Mouse (Mus musculus): ENCODE results near the gene Cnn2. TPM values are rescaled to one million over a fixed set of nuclear protein-coding genes. Genes with fewer than 3 reads are reported as not detected.

Cnn2 gene
- total RNA-seq, 1 experiment, result 159 TPM

DNA sequence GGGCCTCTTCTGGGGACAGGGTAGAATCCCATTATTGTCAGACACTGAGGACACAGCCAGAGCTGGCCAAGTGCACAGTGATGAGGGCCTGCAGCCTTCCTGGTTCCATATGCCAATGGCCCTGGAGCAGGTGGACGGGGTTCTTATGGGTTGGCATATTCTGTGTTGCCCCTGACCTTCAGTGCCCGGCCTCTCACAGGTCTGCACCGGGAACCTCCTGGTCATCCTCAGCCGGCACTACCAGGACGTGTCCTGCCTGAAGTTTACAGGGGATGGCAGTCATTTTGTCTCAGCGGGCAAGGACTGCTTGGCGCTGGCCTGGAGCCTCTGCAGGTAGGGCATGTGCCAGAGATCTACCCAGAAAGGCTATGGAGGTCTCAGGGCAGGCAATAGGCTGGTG lies 23.7 kb upstream of the Cnn2 start:
- Histone ChIP-seq H3K4me1 (ENCODE audit: control insufficient read depth in 2 of 2, insufficient read depth in 2 of 2, low read length in 2 of 2, poor library complexity in 1 of 2) (peaks cover 2 to 6% of the 10 kb centered on the region in 2 experiments; a peak in 1 of 4 replicates), H3K9ac (ENCODE audit: insufficient read depth, low read depth, low read length, poor library complexity, severe bottlenecking) (no peak overlapping the region), H3K36me3 (ENCODE audit: control insufficient read depth, insufficient read depth, low read length, poor library complexity, severe bottlenecking) (peaks cover 69% of the 10 kb centered on the region), H3K27ac (ENCODE audit: insufficient read depth, low read depth, low read length, poor library complexity, severe bottlenecking) (no peak overlapping the region), H3K4me3 (ENCODE audit: insufficient read depth in 1 of 2, low read depth in 1 of 2, low read length in 2 of 2, poor library complexity in 1 of 2, severe bottlenecking in 1 of 2) (no peak overlapping the region), H3K9me3 (ENCODE audit: control insufficient read depth, insufficient read depth, low read depth, low read length) (no peaks in the 10 kb centered on the region)
- DNase-seq (ENCODE audit: low read depth, low spot score), result no peak
- in situ Hi-C loops (cut with MboI; ENCODE audit: low sequenced_read_pairs in 2 of 2, unreplicated experiment in 2 of 2), result no loop called here
- no peak for TF ChIP-seq MAFK (IDR thresholded peaks at IDR 0.05; ENCODE audit: insufficient read depth, low read depth, low read length)
- TF ChIP-seq ZC3H11A (IDR thresholded peaks at IDR 0.05; ENCODE audit: borderline replicate concordance, low read depth, low read length), result no peak
- TF ChIP-seq CHD2 (IDR thresholded peaks at IDR 0.05; ENCODE audit: low read depth, low read length), result no peak
- no peak for TF ChIP-seq HCFC1 (IDR thresholded peaks at IDR 0.05; ENCODE audit: borderline replicate concordance, insufficient read depth, low read length)
- TF ChIP-seq ZNF384 (IDR thresholded peaks at IDR 0.05; ENCODE audit: low read depth, low read length), result no peak

DNA sequence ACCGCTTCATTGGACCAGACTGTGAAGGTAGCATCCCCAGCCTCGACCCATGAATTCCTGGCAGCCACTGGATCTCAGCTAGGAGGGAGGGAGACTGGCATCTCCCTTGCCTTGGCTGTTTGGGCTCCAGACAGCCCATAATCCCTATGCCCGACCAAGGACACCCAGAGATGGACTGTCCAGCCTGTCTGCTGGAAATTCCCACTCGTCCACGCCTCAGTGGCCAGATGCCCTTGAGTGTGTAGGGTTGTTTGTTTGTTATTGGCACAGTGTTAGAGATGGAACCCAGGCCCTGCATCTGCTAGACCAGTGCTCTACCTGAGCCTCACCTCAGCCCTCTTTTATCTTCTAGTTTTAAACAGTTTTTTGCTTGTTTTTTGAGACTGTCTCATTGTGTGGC lies 23.1 kb upstream of the Cnn2 start:
- H3K9me3 ChIP-seq (ENCODE audit: control insufficient read depth, insufficient read depth, low read depth, low read length), result no peaks in the 10 kb centered on the region
- H3K4me3 ChIP-seq (ENCODE audit: insufficient read depth in 1 of 2, low read depth in 1 of 2, low read length in 2 of 2, poor library complexity in 1 of 2, severe bottlenecking in 1 of 2), result no peak overlapping the region
- H3K36me3 ChIP-seq (ENCODE audit: control insufficient read depth, insufficient read depth, low read length, poor library complexity, severe bottlenecking), result peaks cover 69% of the 10 kb centered on the region
- H3K4me1 ChIP-seq (ENCODE audit: control insufficient read depth in 2 of 2, insufficient read depth in 2 of 2, low read length in 2 of 2, poor library complexity in 1 of 2), result peaks cover 2 to 6% of the 10 kb centered on the region in 2 experiments; a peak in 1 of 4 replicates
- in situ Hi-C loops (cut with MboI; ENCODE audit: low sequenced_read_pairs in 2 of 2, unreplicated experiment in 2 of 2), result no loop called here
- H3K9ac ChIP-seq (ENCODE audit: insufficient read depth, low read depth, low read length, poor library complexity, severe bottlenecking), result no peak overlapping the region
- H3K27ac ChIP-seq (ENCODE audit: insufficient read depth, low read depth, low read length, poor library complexity, severe bottlenecking), result no peak overlapping the region
- no peak for DNase-seq (ENCODE audit: low read depth, low spot score)
- no peak for TF ChIP-seq MAFK (IDR thresholded peaks at IDR 0.05; ENCODE audit: insufficient read depth, low read depth, low read length)
- no peak for TF ChIP-seq HCFC1 (IDR thresholded peaks at IDR 0.05; ENCODE audit: borderline replicate concordance, insufficient read depth, low read length)
- no peak for TF ChIP-seq CHD2 (IDR thresholded peaks at IDR 0.05; ENCODE audit: low read depth, low read length)
- TF ChIP-seq ZC3H11A (IDR thresholded peaks at IDR 0.05; ENCODE audit: borderline replicate concordance, low read depth, low read length), result no peak
- TF ChIP-seq ZNF384 (IDR thresholded peaks at IDR 0.05; ENCODE audit: low read depth, low read length), result no peak

DNA sequence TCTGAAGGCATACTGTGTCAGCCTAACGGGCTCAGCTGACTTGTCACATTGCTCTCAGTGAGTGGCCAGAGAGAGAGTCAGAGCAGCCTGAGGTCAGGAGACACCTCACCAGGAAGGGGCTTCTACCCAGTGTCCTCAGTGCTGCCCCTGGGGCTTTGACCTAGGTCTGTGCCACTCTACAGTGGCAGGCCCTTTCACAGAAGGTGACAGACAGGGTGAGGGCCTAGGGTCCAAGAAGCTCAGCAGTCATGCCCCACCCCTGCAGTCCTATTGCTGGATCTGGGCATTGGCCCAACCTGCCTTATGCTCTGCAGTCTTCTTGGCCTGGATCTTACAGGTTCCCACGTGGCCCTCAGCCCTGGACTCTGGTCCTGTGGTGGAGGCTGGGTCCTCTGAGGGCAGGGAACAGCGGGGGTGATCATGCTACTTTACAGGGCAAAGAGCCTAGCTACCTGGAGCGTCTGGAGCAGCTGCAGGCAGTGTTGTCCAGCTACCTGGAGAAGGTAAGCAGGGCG lies 21.4 kb upstream of the Cnn2 start:
- in situ Hi-C loops (cut with MboI; ENCODE audit: low sequenced_read_pairs in 2 of 2, unreplicated experiment in 2 of 2), result no loop called here
- Histone ChIP-seq H3K27ac (ENCODE audit: insufficient read depth, low read depth, low read length, poor library complexity, severe bottlenecking) (no peak overlapping the region), H3K4me3 (ENCODE audit: insufficient read depth in 1 of 2, low read depth in 1 of 2, low read length in 2 of 2, poor library complexity in 1 of 2, severe bottlenecking in 1 of 2) (no peak overlapping the region), H3K36me3 (ENCODE audit: control insufficient read depth, insufficient read depth, low read length, poor library complexity, severe bottlenecking) (peaks cover 59% of the 10 kb centered on the region), H3K9me3 (ENCODE audit: control insufficient read depth, insufficient read depth, low read depth, low read length) (no peaks in the 10 kb centered on the region), H3K4me1 (ENCODE audit: control insufficient read depth in 2 of 2, insufficient read depth in 2 of 2, low read length in 2 of 2, poor library complexity in 1 of 2) (peaks cover 0 to 1% of the 10 kb centered on the region in 2 experiments; a peak in 1 of 4 replicates), H3K9ac (ENCODE audit: insufficient read depth, low read depth, low read length, poor library complexity, severe bottlenecking) (no peak overlapping the region)
- no peak for DNase-seq (ENCODE audit: low read depth, low spot score)
- no peak for TF ChIP-seq CHD2 (IDR thresholded peaks at IDR 0.05; ENCODE audit: low read depth, low read length)
- TF ChIP-seq ZC3H11A (IDR thresholded peaks at IDR 0.05; ENCODE audit: borderline replicate concordance, low read depth, low read length), result no peak

DNA sequence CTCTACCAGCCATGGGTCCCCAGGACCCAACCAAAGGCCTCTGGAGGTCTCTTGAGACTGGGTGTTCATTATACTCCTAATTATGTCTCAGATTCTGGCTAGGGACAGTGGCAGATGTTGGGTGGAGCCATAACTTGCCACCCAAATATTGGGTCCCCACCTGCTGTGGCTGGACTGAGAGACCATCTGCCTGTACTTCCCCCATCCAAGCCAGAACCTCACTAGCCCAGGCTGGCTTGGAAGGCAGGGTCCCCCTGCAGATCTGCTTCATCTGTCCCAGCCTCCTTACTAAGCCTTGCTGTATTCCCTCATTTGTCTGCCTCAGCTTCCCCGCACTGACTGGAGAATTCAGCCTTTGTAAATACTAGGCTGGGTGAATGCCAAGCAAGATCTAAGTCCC lies 20.2 kb upstream of the Cnn2 start:
- TF ChIP-seq HCFC1 (IDR thresholded peaks at IDR 0.05; ENCODE audit: borderline replicate concordance, insufficient read depth, low read length) (no peak), ZNF384 (IDR thresholded peaks at IDR 0.05; ENCODE audit: low read depth, low read length) (no peak), ZC3H11A (IDR thresholded peaks at IDR 0.05; ENCODE audit: borderline replicate concordance, low read depth, low read length) (no peak), CHD2 (IDR thresholded peaks at IDR 0.05; ENCODE audit: low read depth, low read length) (no peak)
- no peaks in the 10 kb centered on the region for H3K9me3 ChIP-seq (ENCODE audit: control insufficient read depth, insufficient read depth, low read depth, low read length)
- peaks cover 53% of the 10 kb centered on the region for H3K36me3 ChIP-seq (ENCODE audit: control insufficient read depth, insufficient read depth, low read length, poor library complexity, severe bottlenecking)
- H3K9ac ChIP-seq (ENCODE audit: insufficient read depth, low read depth, low read length, poor library complexity, severe bottlenecking), result no peak overlapping the region
- peaks cover 0 to 1% of the 10 kb centered on the region in 2 experiments; a peak in 1 of 4 replicates for H3K4me1 ChIP-seq (ENCODE audit: control insufficient read depth in 2 of 2, insufficient read depth in 2 of 2, low read length in 2 of 2, poor library complexity in 1 of 2)
- H3K4me3 ChIP-seq (ENCODE audit: insufficient read depth in 1 of 2, low read depth in 1 of 2, low read length in 2 of 2, poor library complexity in 1 of 2, severe bottlenecking in 1 of 2), result no peak overlapping the region
- H3K27ac ChIP-seq (ENCODE audit: insufficient read depth, low read depth, low read length, poor library complexity, severe bottlenecking), result no peak overlapping the region
- no peak for DNase-seq (ENCODE audit: low read depth, low spot score)
- in situ Hi-C loops (cut with MboI; ENCODE audit: low sequenced_read_pairs in 2 of 2, unreplicated experiment in 2 of 2), result no loop called here

DNA sequence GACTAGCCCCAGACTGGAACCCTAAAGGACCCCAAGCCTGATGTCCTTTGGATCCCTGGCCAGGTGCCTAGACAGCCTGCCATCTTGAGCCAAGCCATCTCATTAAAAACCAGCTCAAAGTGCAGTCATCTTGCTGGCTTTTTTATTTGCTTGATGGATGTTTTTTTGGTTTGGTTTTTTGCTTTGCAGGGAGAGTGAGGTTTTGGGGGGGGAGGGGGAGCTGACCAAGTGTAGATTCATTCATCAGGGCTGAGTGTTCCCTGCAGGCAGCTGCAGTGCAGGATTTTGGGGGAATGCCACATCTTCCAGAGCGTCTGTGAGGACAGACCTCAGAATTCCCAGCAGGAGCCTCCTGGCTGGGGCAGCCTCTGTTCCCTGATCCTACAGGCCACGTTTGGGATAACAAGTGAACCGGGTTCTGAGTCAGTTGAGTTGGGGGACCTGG lies 19.2 kb upstream of the Cnn2 start:
- Histone ChIP-seq H3K9me3 (ENCODE audit: control insufficient read depth, insufficient read depth, low read depth, low read length) (no peaks in the 10 kb centered on the region), H3K36me3 (ENCODE audit: control insufficient read depth, insufficient read depth, low read length, poor library complexity, severe bottlenecking) (peaks cover 46% of the 10 kb centered on the region)
- no peak for DNase-seq (ENCODE audit: low read depth, low spot score)

More for the DNA sequence above, 19.2 kb upstream of the Cnn2 start:
- TF ChIP-seq CHD2 (IDR thresholded peaks at IDR 0.05; ENCODE audit: low read depth, low read length) (no peak), HCFC1 (IDR thresholded peaks at IDR 0.05; ENCODE audit: borderline replicate concordance, insufficient read depth, low read length) (no peak), MAFK (IDR thresholded peaks at IDR 0.05; ENCODE audit: insufficient read depth, low read depth, low read length) (no peak), ZC3H11A (IDR thresholded peaks at IDR 0.05; ENCODE audit: borderline replicate concordance, low read depth, low read length) (no peak), ZNF384 (IDR thresholded peaks at IDR 0.05; ENCODE audit: low read depth, low read length) (no peak)
- Histone ChIP-seq H3K9ac (ENCODE audit: insufficient read depth, low read depth, low read length, poor library complexity, severe bottlenecking) (no peak overlapping the region), H3K4me3 (ENCODE audit: insufficient read depth in 1 of 2, low read depth in 1 of 2, low read length in 2 of 2, poor library complexity in 1 of 2, severe bottlenecking in 1 of 2) (no peak overlapping the region), H3K27ac (ENCODE audit: insufficient read depth, low read depth, low read length, poor library complexity, severe bottlenecking) (no peak overlapping the region), H3K4me1 (ENCODE audit: control insufficient read depth in 2 of 2, insufficient read depth in 2 of 2, low read length in 2 of 2, poor library complexity in 1 of 2) (peaks cover 0 to 1% of the 10 kb centered on the region in 2 experiments; a peak in 1 of 4 replicates)
- in situ Hi-C loops (cut with MboI; ENCODE audit: low sequenced_read_pairs in 2 of 2, unreplicated experiment in 2 of 2), result no loop called here

All from ES-E14 (cell line).